Comparison of ENCODE assay signal across 10 mouse cellular contexts in genomic region chr12:15937443-15938237, GRCm38 (mm10).
DNase-seq lines count a peak whose midpoint lies in the region; ATAC-seq lines count a peak whose summit lies in the region.
"Had no signal": no experiment of that assay in that cellular context is flagged by ENCODE, and none has a peak within 500 bp of the region (broad histone marks: within the 10 kb centered on the region; RNA-seq: fewer than 3 reads in every experiment).

No protein-coding gene starts in this region.

- peaks cover 9% of the 10 kb centered on the region for H3K4me1 ChIP-seq in forebrain, embryonic 10.5 days
- 0 out of 2 replicates have a peak, but pooled peaks cover 2% of the 10 kb centered on the region for H3K4me1 ChIP-seq in forebrain, embryonic 15.5 days
- no peaks in the 10 kb centered on the region for H3K4me1 ChIP-seq in kidney, embryonic 16.5 days (ENCODE audit: insufficient read depth, low read length)
- peaks cover 7% of the 10 kb centered on the region for H3K4me1 ChIP-seq in midbrain, embryonic 13.5 days (replicated peaks)

- no peak overlapping the region for H3K9ac ChIP-seq in forebrain, embryonic 15.5 days (replicated peaks)
- no peak overlapping the region for H3K9ac ChIP-seq in kidney, embryonic 16.5 days (replicated peaks; ENCODE audit: low read length)
- no peak overlapping the region for H3K9ac ChIP-seq in midbrain, embryonic 13.5 days (replicated peaks)

- no peaks in the 10 kb centered on the region for H3K27me3 ChIP-seq in forebrain, embryonic 10.5 days (ENCODE audit: poor library complexity, severe bottlenecking)
- H3K27me3 ChIP-seq in forebrain, embryonic 15.5 days = no peaks in the 10 kb centered on the region
- no peaks in the 10 kb centered on the region for H3K27me3 ChIP-seq in kidney, embryonic 16.5 days (ENCODE audit: insufficient read depth, low read length)
- H3K27me3 ChIP-seq in midbrain, embryonic 13.5 days = no peaks in the 10 kb centered on the region

- no peaks in the 10 kb centered on the region for H3K9me3 ChIP-seq in forebrain, embryonic 10.5 days
- no peaks in the 10 kb centered on the region for H3K9me3 ChIP-seq in forebrain, embryonic 15.5 days
- no peaks in the 10 kb centered on the region for H3K9me3 ChIP-seq in kidney, embryonic 16.5 days (ENCODE audit: low read length)
- H3K9me3 ChIP-seq in midbrain, embryonic 13.5 days = no peaks in the 10 kb centered on the region

- 38% methylated on average over 8 of the region's 8 CpGs for WGBS in forebrain, embryonic 10.5 days
- WGBS in forebrain, embryonic 15.5 days = 23% methylated on average over 8 of the region's 8 CpGs
- WGBS in kidney, embryonic 16.5 days = 29% methylated on average over 8 of the region's 8 CpGs
- 28% methylated on average over 8 of the region's 8 CpGs for WGBS in midbrain, embryonic 13.5 days

- intact Hi-C loops in left cerebral cortex, postnatal 36 days (cut with DNase I) = no loop called here
- intact Hi-C loops in heart, postnatal 10 days (cut with DNase I) = no loop called here

- no peak overlapping the region for H3K4me3 ChIP-seq in forebrain, embryonic 10.5 days
- no peak overlapping the region for H3K4me3 ChIP-seq in forebrain, embryonic 15.5 days
- H3K4me3 ChIP-seq in kidney, embryonic 16.5 days (ENCODE audit: low read length) = no peak overlapping the region
- no peak overlapping the region for H3K4me3 ChIP-seq in midbrain, embryonic 13.5 days (replicated peaks)

- no peaks in the 10 kb centered on the region for H3K36me3 ChIP-seq in forebrain, embryonic 10.5 days (replicated peaks)
- no peaks in the 10 kb centered on the region for H3K36me3 ChIP-seq in forebrain, embryonic 15.5 days
- H3K36me3 ChIP-seq in kidney, embryonic 16.5 days (ENCODE audit: insufficient read depth, low read length) = no peaks in the 10 kb centered on the region
- H3K36me3 ChIP-seq in midbrain, embryonic 13.5 days = no peaks in the 10 kb centered on the region

- no peak for ATAC-seq in forebrain, embryonic 15.5 days (replicated peaks)
- ATAC-seq in kidney, embryonic 16.5 days (ENCODE audit: low FRiP score, low TSS enrichment) = peak; percentile 85
- ATAC-seq in midbrain, embryonic 13.5 days = peak; percentile 80

- no peak overlapping the region for H3K4me2 ChIP-seq in forebrain, embryonic 15.5 days (replicated peaks)
- no peak overlapping the region for H3K4me2 ChIP-seq in kidney, embryonic 16.5 days (replicated peaks; ENCODE audit: low read depth, low read length)
- no peak overlapping the region for H3K4me2 ChIP-seq in midbrain, embryonic 13.5 days (replicated peaks)

- DNase-seq in forebrain, embryonic 10.5 days (ENCODE audit: extremely low spot score, low spot score) = no peak
- peak; percentile 29 for DNase-seq in embryo, embryonic 11 days
- DNase-seq in left cerebral cortex, postnatal 36 days (ENCODE audit: low spot score in 2 of 2) = no peak
- DNase-seq in heart, postnatal 10 days = no peak
- no peak for DNase-seq in gastrocnemius, postnatal 10 days
- DNase-seq: gastrocnemius, postnatal 14 days; lung, postnatal 14 days had no signal

- H3K27ac ChIP-seq in forebrain, embryonic 10.5 days = peak overlapping the region; percentile 56
- H3K27ac ChIP-seq in forebrain, embryonic 15.5 days (replicated peaks) = no peak overlapping the region
- H3K27ac ChIP-seq in kidney, embryonic 16.5 days (ENCODE audit: low read length) = no peak overlapping the region
- no peak overlapping the region for H3K27ac ChIP-seq in midbrain, embryonic 13.5 days
